Mouse (Mus musculus): ENCODE measurements around the gene Smpd1. TPM values are rescaled to one million over a fixed set of nuclear protein-coding genes. Genes with fewer than 3 reads are reported as not detected.
A peak's percentile ranks its signal among the peaks of the same experiment; 100 is the strongest.

The Smpd1 gene
- polyA plus RNA-seq, 2 experiments: 33.7 to 49.5 TPM

GRCm38 (mm10) chr7:105581094-105581703, 27.0 kb downstream of the Smpd1 start, which contains the start of gene Apbb1:
TSS of gene Apbb1 (minus strand) at chr7:105581653.
- Histone ChIP-seq H3K27me3 (ENCODE audit: control insufficient read depth, insufficient read depth, low read length) (no peaks in the 10 kb centered on the region), H3K4me2 (replicated peaks; ENCODE audit: low read depth, low read length, severe bottlenecking) (peak within 1 kb of the TSS; percentile 73), H3K9ac (ENCODE audit: low read depth, low read length, severe bottlenecking) (peak within 1 kb of the TSS; percentile 74), H3K27ac (replicated peaks; ENCODE audit: low read depth, low read length) (peak within 1 kb of the TSS; percentile 68; the same call in 1 of the 2 replicates), H3K9me3 (ENCODE audit: control insufficient read depth, low read length) (no peaks in the 10 kb centered on the region), H3K36me3 (ENCODE audit: control insufficient read depth, insufficient read depth, low read length) (no peaks in the 10 kb centered on the region), H3K4me1 (ENCODE audit: control insufficient read depth, insufficient read depth, low read length) (peaks cover 10% of the 10 kb centered on the region), H3K4me3 (replicated peaks; ENCODE audit: low read length) (peak within 1 kb of the TSS; percentile 83)
- 2% methylated on average over 19 of the region's 54 CpGs for WGBS
- DNase-seq (ENCODE audit: low spot score): peak; percentile 54
- peak; percentile 96 for ATAC-seq (ENCODE audit: low FRiP score, low read depth)
- 0 out of 2 replicates have a peak, but pooled peaks have one; percentile 52 for TF ChIP-seq POLR2A (IDR thresholded peaks at IDR 0.05; ENCODE audit: borderline replicate concordance, extremely low read depth, insufficient read depth, insufficient read length)

GRCm38 (mm10) chr7:105581959-105582358, 27.8 kb downstream of the Smpd1 start:
- Histone ChIP-seq H3K27ac (replicated peaks; ENCODE audit: low read depth, low read length) (no peak overlapping the region), H3K9me3 (ENCODE audit: control insufficient read depth, low read length) (no peaks in the 10 kb centered on the region), H3K36me3 (ENCODE audit: control insufficient read depth, insufficient read depth, low read length) (no peaks in the 10 kb centered on the region), H3K4me3 (replicated peaks; ENCODE audit: low read length) (peak overlapping the region; percentile 83), H3K4me2 (replicated peaks; ENCODE audit: low read depth, low read length, severe bottlenecking) (peak overlapping the region; percentile 73), H3K4me1 (ENCODE audit: control insufficient read depth, insufficient read depth, low read length) (peaks cover 10% of the 10 kb centered on the region), H3K27me3 (ENCODE audit: control insufficient read depth, insufficient read depth, low read length) (no peaks in the 10 kb centered on the region), H3K9ac (ENCODE audit: low read depth, low read length, severe bottlenecking) (peak overlapping the region; percentile 74; the same call in 1 of the 2 replicates)
- ATAC-seq (ENCODE audit: low FRiP score, low read depth) (no peak), DNase-seq (ENCODE audit: low spot score) (no peak)
- 87% methylated on average over 2 of the region's 2 CpGs for WGBS
- no peak for TF ChIP-seq POLR2A (IDR thresholded peaks at IDR 0.05; ENCODE audit: borderline replicate concordance, extremely low read depth, insufficient read depth, insufficient read length)

- DNase-seq (ENCODE audit: low spot score): no peak
- H3K4me2 ChIP-seq (replicated peaks; ENCODE audit: low read depth, low read length, severe bottlenecking): no peak overlapping the region
- ATAC-seq (ENCODE audit: low FRiP score, low read depth): no peak
- 76% methylated on average over 9 of the region's 9 CpGs for WGBS
- H3K9ac ChIP-seq (ENCODE audit: low read depth, low read length, severe bottlenecking): no peak overlapping the region
- H3K27me3 ChIP-seq (ENCODE audit: control insufficient read depth, insufficient read depth, low read length): no peaks in the 10 kb centered on the region
- no peak overlapping the region for H3K27ac ChIP-seq (replicated peaks; ENCODE audit: low read depth, low read length)
- no peaks in the 10 kb centered on the region for H3K36me3 ChIP-seq (ENCODE audit: control insufficient read depth, insufficient read depth, low read length)
- no peaks in the 10 kb centered on the region for H3K4me1 ChIP-seq (ENCODE audit: control insufficient read depth, insufficient read depth, low read length)
- H3K9me3 ChIP-seq (ENCODE audit: control insufficient read depth, low read length): no peaks in the 10 kb centered on the region
- H3K4me3 ChIP-seq (replicated peaks; ENCODE audit: low read length): no peak overlapping the region
- no peak for TF ChIP-seq POLR2A (IDR thresholded peaks at IDR 0.05; ENCODE audit: borderline replicate concordance, extremely low read depth, insufficient read depth, insufficient read length)
These were observed 34.3 kb downstream of the Smpd1 start for GRCm38 (mm10) chr7:105588325-105588912.

- DNase-seq (ENCODE audit: low spot score) (no peak), ATAC-seq (ENCODE audit: low FRiP score, low read depth) (no peak)
- WGBS: 26% methylated on average over 7 of the region's 7 CpGs
- Histone ChIP-seq H3K4me1 (ENCODE audit: control insufficient read depth, insufficient read depth, low read length) (no peaks in the 10 kb centered on the region), H3K27ac (replicated peaks; ENCODE audit: low read depth, low read length) (no peak overlapping the region), H3K4me2 (replicated peaks; ENCODE audit: low read depth, low read length, severe bottlenecking) (no peak overlapping the region), H3K9me3 (ENCODE audit: control insufficient read depth, low read length) (no peaks in the 10 kb centered on the region), H3K4me3 (replicated peaks; ENCODE audit: low read length) (no peak overlapping the region), H3K27me3 (ENCODE audit: control insufficient read depth, insufficient read depth, low read length) (no peaks in the 10 kb centered on the region), H3K36me3 (ENCODE audit: control insufficient read depth, insufficient read depth, low read length) (no peaks in the 10 kb centered on the region), H3K9ac (ENCODE audit: low read depth, low read length, severe bottlenecking) (no peak overlapping the region)
- TF ChIP-seq POLR2A (IDR thresholded peaks at IDR 0.05; ENCODE audit: borderline replicate concordance, extremely low read depth, insufficient read depth, insufficient read length): no peak
These were observed 35.9 kb downstream of the Smpd1 start for GRCm38 (mm10) chr7:105590097-105590496.

- no peak for TF ChIP-seq POLR2A (IDR thresholded peaks at IDR 0.05; ENCODE audit: borderline replicate concordance, extremely low read depth, insufficient read depth, insufficient read length)
- peak; percentile 17 for DNase-seq (ENCODE audit: low spot score)
- WGBS: 28% methylated on average over 9 of the region's 9 CpGs
- ATAC-seq (ENCODE audit: low FRiP score, low read depth): peak; percentile 41; the same call in 1 of the 2 replicates
- Histone ChIP-seq H3K36me3 (ENCODE audit: control insufficient read depth, insufficient read depth, low read length) (no peaks in the 10 kb centered on the region), H3K27me3 (ENCODE audit: control insufficient read depth, insufficient read depth, low read length) (no peaks in the 10 kb centered on the region), H3K9me3 (ENCODE audit: control insufficient read depth, low read length) (peaks cover 5% of the 10 kb centered on the region; the same call in 1 of the 2 replicates), H3K4me3 (replicated peaks; ENCODE audit: low read length) (no peak overlapping the region), H3K4me2 (replicated peaks; ENCODE audit: low read depth, low read length, severe bottlenecking) (no peak overlapping the region), H3K27ac (replicated peaks; ENCODE audit: low read depth, low read length) (no peak overlapping the region), H3K4me1 (ENCODE audit: control insufficient read depth, insufficient read depth, low read length) (no peaks in the 10 kb centered on the region), H3K9ac (ENCODE audit: low read depth, low read length, severe bottlenecking) (no peak overlapping the region)
These were observed 48.9 kb downstream of the Smpd1 start for GRCm38 (mm10) chr7:105602860-105603623.

Other genes with a start within 250 kb of the Smpd1 start
- not detected in 2 replicates for gene Olfr689, start 243.2 kb upstream of the Smpd1 start, polyA plus RNA-seq (2012; rRNA removed)
- not detected in 2 replicates for gene Olfr689, start 243.2 kb upstream of the Smpd1 start, polyA plus RNA-seq (2014; fragmentation: Nextera tagmentation; extraction: Ambion mirVana)
- not detected in 2 replicates for gene Olfr690, start 220.3 kb upstream of the Smpd1 start, polyA plus RNA-seq (2012; rRNA removed)
- gene Olfr690, start 220.3 kb upstream of the Smpd1 start, polyA plus RNA-seq (2014; fragmentation: Nextera tagmentation; extraction: Ambion mirVana): not detected in 2 replicates
- gene Olfr691, start 212.1 kb upstream of the Smpd1 start, polyA plus RNA-seq (2012; rRNA removed): 0.04 TPM in 1 of 2 replicates, not detected in the other
- gene Olfr691, start 212.1 kb upstream of the Smpd1 start, polyA plus RNA-seq (2014; fragmentation: Nextera tagmentation; extraction: Ambion mirVana): not detected in 2 replicates
- gene Olfr692, start 186.1 kb upstream of the Smpd1 start, polyA plus RNA-seq (2012; rRNA removed): not detected in 2 replicates
- gene Olfr692, start 186.1 kb upstream of the Smpd1 start, polyA plus RNA-seq (2014; fragmentation: Nextera tagmentation; extraction: Ambion mirVana): not detected in 2 replicates
- not detected in 2 replicates for gene Gm5901, start 179.3 kb upstream of the Smpd1 start, polyA plus RNA-seq (2012; rRNA removed)
- not detected in 2 replicates for gene Gm5901, start 179.3 kb upstream of the Smpd1 start, polyA plus RNA-seq (2014; fragmentation: Nextera tagmentation; extraction: Ambion mirVana)
- gene Fam160a2, start 154.3 kb upstream of the Smpd1 start, polyA plus RNA-seq (2012; rRNA removed): 45.7 and 58.7 TPM in 2 replicates
- gene Fam160a2, start 154.3 kb upstream of the Smpd1 start, polyA plus RNA-seq (2014; fragmentation: Nextera tagmentation; extraction: Ambion mirVana): 39.3 and 41.2 TPM in 2 replicates
- gene Cnga4, start 149.8 kb upstream of the Smpd1 start, polyA plus RNA-seq (2012; rRNA removed): 0.05 and 0.06 TPM in 2 replicates
- gene Cnga4, start 149.8 kb upstream of the Smpd1 start, polyA plus RNA-seq (2014; fragmentation: Nextera tagmentation; extraction: Ambion mirVana): 0.12 TPM in 1 of 2 replicates, not detected in the other
- 0.03 TPM in 1 of 2 replicates, not detected in the other for gene Cckbr, start 128.6 kb upstream of the Smpd1 start, polyA plus RNA-seq (2012; rRNA removed)
- not detected in 2 replicates for gene Cckbr, start 128.6 kb upstream of the Smpd1 start, polyA plus RNA-seq (2014; fragmentation: Nextera tagmentation; extraction: Ambion mirVana)
- 60.5 and 65.0 TPM in 2 replicates for gene Cavin3, start 72.1 kb upstream of the Smpd1 start, polyA plus RNA-seq (2012; rRNA removed)
- 104 and 113 TPM in 2 replicates for gene Cavin3, start 72.1 kb upstream of the Smpd1 start, polyA plus RNA-seq (2014; fragmentation: Nextera tagmentation; extraction: Ambion mirVana)
- gene Apbb1, start 27.3 kb downstream of the Smpd1 start, polyA plus RNA-seq (2012; rRNA removed): 55.1 and 80.3 TPM in 2 replicates
- gene Apbb1, start 27.3 kb downstream of the Smpd1 start, polyA plus RNA-seq (2014; fragmentation: Nextera tagmentation; extraction: Ambion mirVana): 30.3 and 34.5 TPM in 2 replicates
- gene Hpx, start 45.8 kb downstream of the Smpd1 start, polyA plus RNA-seq (2012; rRNA removed): 0.96 and 1.1 TPM in 2 replicates
- 0.26 TPM in 1 of 2 replicates, not detected in the other for gene Hpx, start 45.8 kb downstream of the Smpd1 start, polyA plus RNA-seq (2014; fragmentation: Nextera tagmentation; extraction: Ambion mirVana)
- 68.3 and 77.4 TPM in 2 replicates for gene Trim3, start 79.2 kb downstream of the Smpd1 start, polyA plus RNA-seq (2012; rRNA removed)
- gene Trim3, start 79.2 kb downstream of the Smpd1 start, polyA plus RNA-seq (2014; fragmentation: Nextera tagmentation; extraction: Ambion mirVana): 35.1 and 37.0 TPM in 2 replicates
- 136 and 176 TPM in 2 replicates for gene Timm10b, start 85.7 kb downstream of the Smpd1 start, polyA plus RNA-seq (2012; rRNA removed)
- gene Timm10b, start 85.7 kb downstream of the Smpd1 start, polyA plus RNA-seq (2014; fragmentation: Nextera tagmentation; extraction: Ambion mirVana): 176 and 202 TPM in 2 replicates
- gene Arfip2, start 86.1 kb downstream of the Smpd1 start, polyA plus RNA-seq (2012; rRNA removed): 181 and 182 TPM in 2 replicates
- 106 and 110 TPM in 2 replicates for gene Arfip2, start 86.1 kb downstream of the Smpd1 start, polyA plus RNA-seq (2014; fragmentation: Nextera tagmentation; extraction: Ambion mirVana)
- 173 and 186 TPM in 2 replicates for gene Gm45799, start 86.2 kb downstream of the Smpd1 start, polyA plus RNA-seq (2012; rRNA removed)
- 37.8 and 40.4 TPM in 2 replicates for gene Gm45799, start 86.2 kb downstream of the Smpd1 start, polyA plus RNA-seq (2014; fragmentation: Nextera tagmentation; extraction: Ambion mirVana)
- 10.9 and 12.1 TPM in 2 replicates for gene Dnhd1, start 96.5 kb downstream of the Smpd1 start, polyA plus RNA-seq (2012; rRNA removed)
- gene Dnhd1, start 96.5 kb downstream of the Smpd1 start, polyA plus RNA-seq (2014; fragmentation: Nextera tagmentation; extraction: Ambion mirVana): 1.4 and 1.8 TPM in 2 replicates
- gene Ilk, start 182.2 kb downstream of the Smpd1 start, polyA plus RNA-seq (2012; rRNA removed): 317 and 333 TPM in 2 replicates
- 353 and 358 TPM in 2 replicates for gene Ilk, start 182.2 kb downstream of the Smpd1 start, polyA plus RNA-seq (2014; fragmentation: Nextera tagmentation; extraction: Ambion mirVana)
- gene Rrp8, start 183.0 kb downstream of the Smpd1 start, polyA plus RNA-seq (2012; rRNA removed): 23.9 and 27.6 TPM in 2 replicates
- gene Rrp8, start 183.0 kb downstream of the Smpd1 start, polyA plus RNA-seq (2014; fragmentation: Nextera tagmentation; extraction: Ambion mirVana): 31.0 and 34.6 TPM in 2 replicates
- 251 and 282 TPM in 2 replicates for gene Taf10, start 190.0 kb downstream of the Smpd1 start, polyA plus RNA-seq (2012; rRNA removed)
- 155 and 163 TPM in 2 replicates for gene Taf10, start 190.0 kb downstream of the Smpd1 start, polyA plus RNA-seq (2014; fragmentation: Nextera tagmentation; extraction: Ambion mirVana)
- 58.5 and 79.8 TPM in 2 replicates for gene Tpp1, start 197.9 kb downstream of the Smpd1 start, polyA plus RNA-seq (2012; rRNA removed)
- 64.8 and 64.9 TPM in 2 replicates for gene Tpp1, start 197.9 kb downstream of the Smpd1 start, polyA plus RNA-seq (2014; fragmentation: Nextera tagmentation; extraction: Ambion mirVana)
- 48.6 and 72.0 TPM in 2 replicates for gene Dchs1, start 233.3 kb downstream of the Smpd1 start, polyA plus RNA-seq (2012; rRNA removed)
- gene Dchs1, start 233.3 kb downstream of the Smpd1 start, polyA plus RNA-seq (2014; fragmentation: Nextera tagmentation; extraction: Ambion mirVana): 28.5 and 34.7 TPM in 2 replicates